Mouse (Mus musculus) cerebellum, adult 2 months (tissue): ENCODE results near the gene Rock2.

ENCODE experiments used
- CTCF ChIP-seq: fragments of 200-500 bp; IDR thresholded peaks from 2 replicates; pipeline ENCODE4 v1.5.1; 2011; ENCODE audit warnings: low read depth, mild to moderate bottlenecking, control low read depth, low read length, moderate library complexity, borderline replicate concordance; ENCODE audit not compliant: insufficient read depth
- POLR2A ChIP-seq: fragments of 200-500 bp; IDR thresholded peaks from 2 replicates; pipeline ENCODE4 v1.6.1; 2011; ENCODE audit warnings: low read length, control low read depth, borderline replicate concordance; ENCODE audit not compliant: insufficient read depth

DNA sequence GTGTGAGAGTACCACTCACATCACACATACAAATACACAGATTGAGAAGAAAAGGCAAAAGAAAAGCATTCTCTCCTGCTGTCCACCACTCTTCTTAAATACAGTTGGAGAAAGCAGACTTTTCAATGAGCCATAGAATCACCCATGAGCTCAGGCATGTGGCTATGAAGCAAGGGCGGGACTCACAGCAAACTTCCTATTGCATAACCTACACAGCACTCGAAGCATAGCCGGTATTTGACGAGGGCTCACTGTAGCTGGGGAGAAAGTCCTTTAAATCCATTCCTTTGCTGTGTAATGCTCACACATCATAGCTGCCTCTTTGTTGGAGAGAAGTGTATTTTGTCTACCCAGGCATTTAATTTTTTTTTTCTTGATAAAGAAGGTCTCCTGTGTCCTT is 19.4 kb upstream of the Rock2 start:
- no peak for TF ChIP-seq CTCF
- no peak for TF ChIP-seq POLR2A
